Mouse (Mus musculus): ENCODE results near the gene Gm49396. TPM values are rescaled to one million over a fixed set of nuclear protein-coding genes. Genes with fewer than 3 reads are reported as not detected.

The Gm49396 gene
- total and polyA plus RNA-seq, 2 experiments from 2014 or later = 5.3 to 9.9 TPM

DNA sequence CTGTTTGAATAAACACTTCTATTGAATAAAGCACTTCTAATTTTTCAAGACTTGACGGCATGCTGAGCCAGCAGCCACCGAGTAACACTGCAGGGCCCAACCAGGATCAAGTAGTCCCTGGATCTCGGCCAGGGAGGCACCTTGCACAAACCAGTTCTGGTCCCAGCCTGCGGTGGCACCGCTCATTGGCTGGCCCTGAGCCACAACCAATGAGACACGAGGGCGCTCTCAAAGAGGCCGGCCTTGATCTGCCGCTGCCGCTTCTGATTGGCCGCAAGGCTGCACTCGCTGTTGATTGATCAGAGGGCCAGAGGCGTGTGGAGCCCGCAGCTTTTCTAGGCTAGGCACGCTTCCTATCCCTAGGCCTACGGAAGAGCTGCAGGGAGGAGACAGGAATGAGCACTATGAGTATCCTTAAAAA, 36.8 kb downstream of the Gm49396 start:
- H3K4me2 ChIP-seq (ENCODE audit: low read depth) = peak overlapping the region; percentile 38
- no peak overlapping the region for H3K27ac ChIP-seq (ENCODE audit: low read depth, low read length)
- TF ChIP-seq CTCF (IDR thresholded peaks at IDR 0.05; ENCODE audit: low read depth) = no peak
- ATAC-seq = peak; percentile 99
- 3% methylated on average over 16 of the region's 16 CpGs for WGBS
- H3K27me3 ChIP-seq (ENCODE audit: insufficient read depth, low read length) = no peaks in the 10 kb centered on the region
- 0 out of 2 replicates have a peak overlapping the region, but pooled peaks have one; percentile 11 for H3K4me3 ChIP-seq (ENCODE audit: low read depth, low read length)
- H3K9me3 ChIP-seq (ENCODE audit: low read length) = no peaks in the 10 kb centered on the region
- no peaks in the 10 kb centered on the region for H3K36me3 ChIP-seq (ENCODE audit: insufficient read depth)
- H3K4me1 ChIP-seq (ENCODE audit: insufficient read depth) = peaks cover 8% of the 10 kb centered on the region; the same call in 1 of the 2 replicates
- H3K9ac ChIP-seq = no peak overlapping the region
- DNase-seq = peak; percentile 95

DNA sequence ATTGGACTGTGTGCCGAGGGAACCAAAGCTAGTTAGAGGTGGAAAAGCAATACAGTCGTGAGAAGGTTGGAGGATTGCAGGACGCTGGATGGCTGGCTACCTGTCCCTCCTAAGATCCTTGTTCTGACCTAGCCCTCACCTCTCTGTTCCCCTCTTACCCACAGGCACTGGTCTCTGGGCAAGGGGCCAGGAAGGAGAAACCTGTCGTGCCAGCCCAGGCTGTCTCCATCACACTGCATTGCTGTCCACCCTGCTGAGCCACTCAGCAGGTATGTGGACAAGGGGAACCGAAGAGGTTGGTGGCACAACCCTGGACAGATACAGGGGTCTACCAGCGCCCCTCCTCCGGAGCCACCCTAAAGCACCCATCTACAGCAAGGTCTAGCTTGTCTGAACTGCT, 37.5 kb downstream of the Gm49396 start:
- DNase-seq (no peak), ATAC-seq (no peak; the same call in 1 of the 2 replicates)
- WGBS = 65% methylated on average over 7 of the region's 7 CpGs
- H3K9ac ChIP-seq = no peak overlapping the region
- peaks cover 8% of the 10 kb centered on the region; the same call in 1 of the 2 replicates for H3K4me1 ChIP-seq (ENCODE audit: insufficient read depth)
- TF ChIP-seq CTCF (IDR thresholded peaks at IDR 0.05; ENCODE audit: low read depth) = no peak
- no peaks in the 10 kb centered on the region for H3K27me3 ChIP-seq (ENCODE audit: insufficient read depth, low read length)
- H3K4me3 ChIP-seq (ENCODE audit: low read depth, low read length) = no peak overlapping the region
- H3K4me2 ChIP-seq (ENCODE audit: low read depth) = peak overlapping the region; percentile 38; the same call in 1 of the 2 replicates
- H3K9me3 ChIP-seq (ENCODE audit: low read length) = no peaks in the 10 kb centered on the region
- no peaks in the 10 kb centered on the region for H3K36me3 ChIP-seq (ENCODE audit: insufficient read depth)
- no peak overlapping the region for H3K27ac ChIP-seq (ENCODE audit: low read depth, low read length)

GRCm38 (mm10) chr7:30602583-30602982, 39.4 kb downstream of the Gm49396 start:
- no peak overlapping the region for H3K4me2 ChIP-seq (ENCODE audit: low read depth)
- 81% methylated on average over 3 of the region's 3 CpGs for WGBS
- H3K27me3 ChIP-seq (ENCODE audit: insufficient read depth, low read length) = no peaks in the 10 kb centered on the region
- H3K27ac ChIP-seq (ENCODE audit: low read depth, low read length) = no peak overlapping the region
- H3K36me3 ChIP-seq (ENCODE audit: insufficient read depth) = no peaks in the 10 kb centered on the region
- H3K9ac ChIP-seq = no peak overlapping the region
- H3K4me1 ChIP-seq (ENCODE audit: insufficient read depth) = peaks cover 8% of the 10 kb centered on the region; the same call in 1 of the 2 replicates
- no peak for TF ChIP-seq CTCF (IDR thresholded peaks at IDR 0.05; ENCODE audit: low read depth)
- H3K4me3 ChIP-seq (ENCODE audit: low read depth, low read length) = no peak overlapping the region
- no peaks in the 10 kb centered on the region for H3K9me3 ChIP-seq (ENCODE audit: low read length)
- DNase-seq (no peak), ATAC-seq (no peak)

DNA sequence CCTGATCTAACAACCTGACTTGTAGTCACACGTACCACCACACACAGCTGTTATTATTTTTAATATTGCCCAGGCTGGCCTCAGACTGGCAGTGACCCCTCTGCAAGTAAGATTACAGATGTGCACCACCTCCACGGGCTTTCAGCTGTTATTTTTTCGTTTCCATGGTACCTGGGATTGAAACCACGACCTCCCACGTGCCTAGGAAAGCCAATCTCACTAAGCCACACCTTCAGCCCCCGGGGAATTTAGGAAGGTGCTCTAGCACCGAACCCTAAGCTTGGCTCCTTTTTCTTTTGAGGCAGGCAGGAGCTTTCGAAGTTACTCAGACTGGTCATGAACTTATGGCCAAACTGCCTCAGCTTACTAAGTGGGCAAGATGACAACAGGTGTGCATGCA, 41.3 kb downstream of the Gm49396 start:
- TF ChIP-seq CTCF (IDR thresholded peaks at IDR 0.05; ENCODE audit: low read depth) = no peak
- Histone ChIP-seq H3K9me3 (ENCODE audit: low read length) (no peaks in the 10 kb centered on the region), H3K4me2 (ENCODE audit: low read depth) (no peak overlapping the region), H3K4me1 (ENCODE audit: insufficient read depth) (peaks cover 8% of the 10 kb centered on the region; the same call in 1 of the 2 replicates), H3K27me3 (ENCODE audit: insufficient read depth, low read length) (no peaks in the 10 kb centered on the region), H3K36me3 (ENCODE audit: insufficient read depth) (no peaks in the 10 kb centered on the region), H3K27ac (ENCODE audit: low read depth, low read length) (no peak overlapping the region), H3K9ac (no peak overlapping the region), H3K4me3 (ENCODE audit: low read depth, low read length) (no peak overlapping the region)
- DNase-seq (no peak), ATAC-seq (no peak)
- WGBS = 60% methylated on average over 8 of the region's 8 CpGs

DNA sequence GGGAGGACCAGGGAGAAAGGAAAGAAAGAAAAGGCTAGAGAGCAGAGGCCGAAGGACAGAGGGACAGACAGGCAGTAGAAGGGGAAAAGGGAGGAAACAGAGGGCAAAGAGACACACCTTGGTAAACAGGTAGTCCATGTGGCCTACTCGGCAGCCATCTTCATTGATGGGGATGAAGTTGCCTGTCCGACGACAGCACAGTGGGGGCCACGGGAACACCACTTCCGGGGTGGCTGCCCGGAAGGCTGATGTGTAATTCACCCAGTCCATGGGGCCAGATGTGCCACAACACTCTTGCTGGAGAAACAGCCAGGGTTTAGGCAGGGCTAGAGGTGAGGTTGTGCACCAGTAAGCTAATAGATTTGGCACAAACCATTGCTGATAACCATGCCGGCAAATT, 41.8 kb downstream of the Gm49396 start:
- Histone ChIP-seq H3K9ac (no peak overlapping the region), H3K27ac (ENCODE audit: low read depth, low read length) (no peak overlapping the region), H3K27me3 (ENCODE audit: insufficient read depth, low read length) (no peaks in the 10 kb centered on the region), H3K4me3 (ENCODE audit: low read depth, low read length) (no peak overlapping the region), H3K4me1 (ENCODE audit: insufficient read depth) (0 out of 2 replicates have a peak, but pooled peaks cover 4% of the 10 kb centered on the region), H3K4me2 (ENCODE audit: low read depth) (no peak overlapping the region), H3K36me3 (ENCODE audit: insufficient read depth) (no peaks in the 10 kb centered on the region), H3K9me3 (ENCODE audit: low read length) (no peaks in the 10 kb centered on the region)
- 86% methylated on average over 8 of the region's 8 CpGs for WGBS
- DNase-seq (no peak), ATAC-seq (no peak)
- TF ChIP-seq CTCF (IDR thresholded peaks at IDR 0.05; ENCODE audit: low read depth) = no peak

DNA sequence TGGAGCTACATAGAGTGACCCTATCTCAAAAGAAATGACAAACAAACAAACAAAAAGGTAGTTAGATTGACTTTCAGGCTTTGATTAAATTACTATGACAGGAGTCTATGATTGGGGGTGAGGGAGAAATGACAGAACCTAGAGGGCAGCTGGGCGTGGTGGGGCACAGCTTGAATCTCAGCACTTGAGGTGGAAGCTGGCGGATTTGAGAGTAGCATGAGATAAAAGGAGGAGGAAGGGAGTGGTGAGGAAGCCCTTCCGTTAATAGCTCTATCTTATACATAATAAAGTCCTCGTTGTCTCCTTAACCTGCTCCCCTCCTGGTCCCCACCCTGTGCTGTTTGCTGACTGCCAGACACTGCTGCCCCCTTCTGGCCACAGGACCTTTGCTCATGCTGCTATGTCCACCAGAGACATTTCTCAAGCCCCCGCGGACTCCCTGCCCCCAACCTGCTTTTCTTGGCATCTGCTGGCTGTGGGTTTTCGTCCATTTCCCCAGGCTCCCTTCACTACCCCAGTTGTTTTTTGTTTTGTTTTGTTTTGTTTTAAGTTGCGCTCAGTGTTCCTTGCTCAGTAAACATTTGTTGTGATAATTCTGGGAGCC, 44.7 kb downstream of the Gm49396 start:
- 29% methylated on average over 8 of the region's 8 CpGs for WGBS
- H3K9me3 ChIP-seq (ENCODE audit: low read length) = no peaks in the 10 kb centered on the region
- no peaks in the 10 kb centered on the region for H3K4me1 ChIP-seq (ENCODE audit: insufficient read depth)
- H3K27ac ChIP-seq (ENCODE audit: low read depth, low read length) = no peak overlapping the region
- H3K9ac ChIP-seq = no peak overlapping the region
- H3K4me3 ChIP-seq (ENCODE audit: low read depth, low read length) = no peak overlapping the region
- DNase-seq (no peak), ATAC-seq (peak; percentile 42; the same call in 1 of the 2 replicates)
- H3K4me2 ChIP-seq (ENCODE audit: low read depth) = no peak overlapping the region
- no peaks in the 10 kb centered on the region for H3K27me3 ChIP-seq (ENCODE audit: insufficient read depth, low read length)
- TF ChIP-seq CTCF (IDR thresholded peaks at IDR 0.05; ENCODE audit: low read depth) = peak; percentile 61
- no peaks in the 10 kb centered on the region for H3K36me3 ChIP-seq (ENCODE audit: insufficient read depth)

DNA sequence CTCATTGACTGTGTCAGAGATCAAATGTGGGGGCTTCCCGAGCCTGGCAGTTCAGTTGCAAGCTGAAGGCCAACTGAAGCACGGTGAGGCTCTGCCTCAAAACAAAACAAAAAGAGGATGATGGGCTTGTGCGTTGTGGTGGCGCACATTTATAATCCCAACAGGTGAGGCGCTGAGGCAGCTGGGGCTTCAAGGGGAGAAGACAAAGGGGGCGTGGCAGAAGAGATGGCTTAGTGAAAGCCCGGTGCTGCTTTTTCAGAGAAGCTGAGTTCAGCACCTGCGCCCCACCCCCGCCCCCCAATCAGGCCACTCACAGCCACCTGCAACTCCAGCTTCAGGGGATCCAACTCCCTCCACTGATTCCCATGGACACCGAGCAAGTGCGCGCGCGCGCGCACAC, 45.3 kb downstream of the Gm49396 start:
- ATAC-seq (no peak), DNase-seq (no peak)
- Histone ChIP-seq H3K9ac (no peak overlapping the region), H3K36me3 (ENCODE audit: insufficient read depth) (no peaks in the 10 kb centered on the region), H3K4me1 (ENCODE audit: insufficient read depth) (no peaks in the 10 kb centered on the region), H3K27me3 (ENCODE audit: insufficient read depth, low read length) (no peaks in the 10 kb centered on the region), H3K4me2 (ENCODE audit: low read depth) (no peak overlapping the region), H3K27ac (ENCODE audit: low read depth, low read length) (no peak overlapping the region), H3K4me3 (ENCODE audit: low read depth, low read length) (no peak overlapping the region), H3K9me3 (ENCODE audit: low read length) (no peaks in the 10 kb centered on the region)
- no peak for TF ChIP-seq CTCF (IDR thresholded peaks at IDR 0.05; ENCODE audit: low read depth)
- 50% methylated on average over 16 of the region's 16 CpGs for WGBS

Data from forebrain, postnatal 0 days (tissue).